Mouse (Mus musculus) brain, embryonic 14.5 days (tissue): ENCODE measurements around the gene Cd52.

ENCODE experiments used
- CTCF ChIP-seq: fragments of 200-500 bp; IDR thresholded peaks from 2 replicates; pipeline ENCODE4 v1.5.1; 2012; ENCODE audit warnings: inconsistent platforms, mild to moderate bottlenecking, moderate library complexity, borderline replicate concordance; ENCODE audit not compliant: insufficient read depth, insufficient read length; ENCODE audit errors: extremely low read depth
- POLR2A ChIP-seq: fragments of 200-500 bp; IDR thresholded peaks from 2 replicates; pipeline ENCODE4 v1.6.1; 2012; ENCODE audit warnings: mild to moderate bottlenecking, inconsistent platforms, borderline replicate concordance; ENCODE audit not compliant: poor library complexity, insufficient read depth, insufficient read length, severe bottlenecking; ENCODE audit errors: extremely low read depth

GRCm38 (mm10) chr4:134112403-134112802 is 17.5 kb upstream of the Cd52 start:
- TF ChIP-seq POLR2A (no peak), CTCF (no peak)
